Mouse (Mus musculus) liver, embryonic 13.5 days (tissue): ENCODE data around the gene Ephb6. TPM values are rescaled to one million over a fixed set of nuclear protein-coding genes. Genes with fewer than 3 reads are reported as not detected.

Experiments
- ATAC-seq: fragments of 200-750 bp; cut with Nextera tagmentation; 2 replicates; pipeline ENCODE4 v1.8.0; 2017; ENCODE audit warnings: low read depth, mild to moderate bottlenecking, moderate number of reproducible peaks, moderate library complexity
- DNase-seq: peaks from one replicate; pipeline ENCODE4 v3.0.0; 2022
- H3K27ac ChIP-seq: fragments of 300-500 bp; sonication (generic); 2 replicates; pipeline ENCODE4 v1.5.1; 2015; ENCODE audit warnings: moderate library complexity, mild to moderate bottlenecking, inconsistent platforms
- H3K27me3 ChIP-seq: fragments of 300-500 bp; sonication (generic); 2 replicates; pipeline ENCODE4 v1.6.1; 2015; ENCODE audit warnings: mild to moderate bottlenecking, inconsistent platforms
- H3K36me3 ChIP-seq: fragments of 300-500 bp; sonication (generic); 2 replicates; pipeline ENCODE4 v1.6.1; 2015; ENCODE audit warnings: mild to moderate bottlenecking, inconsistent platforms
- H3K4me1 ChIP-seq: fragments of 300-500 bp; sonication (generic); replicated peaks from 2 replicates; pipeline ENCODE4 v1.6.1; 2015; ENCODE audit warnings: inconsistent platforms
- H3K4me2 ChIP-seq: fragments of 300-500 bp; sonication (generic); 2 replicates; pipeline ENCODE4 v1.6.1; 2015; ENCODE audit warnings: inconsistent platforms, mild to moderate bottlenecking, moderate library complexity
- H3K4me3 ChIP-seq: fragments of 300-500 bp; sonication (generic); replicated peaks from 2 replicates; pipeline ENCODE4 v1.5.1; 2015; ENCODE audit warnings: mild to moderate bottlenecking, inconsistent platforms
- H3K9ac ChIP-seq: fragments of 300-500 bp; sonication (generic); 2 replicates; pipeline ENCODE4 v1.6.1; 2015; ENCODE audit warnings: mild to moderate bottlenecking, inconsistent platforms
- H3K9me3 ChIP-seq: fragments of 300-500 bp; sonication (generic); replicated peaks from 2 replicates; pipeline ENCODE4 v1.6.1; 2016; ENCODE audit warnings: inconsistent platforms
- WGBS: fragments of 180-500 bp; shearing (Covaris S2); methylation state at CpG from one replicate; pipeline ENCODE4 v1.1.7; 2015; ENCODE audit not compliant: insufficient replicate concordance; 5-methylcytosine and 5-hydroxymethylcytosine counted together
- polyA plus RNA-seq: library from polyadenylated mRNA; unstranded; fragments of >200 nt; fragmentation: Nextera tagmentation; extraction: Ambion mirVana; gene quantifications from 2 replicates; pipeline ENCODE4 v1.2.1, GENCODE M21; 2015

Ephb6 gene
- polyA plus RNA-seq, 1 experiment from 2014 or later: 1.1 TPM

DNA sequence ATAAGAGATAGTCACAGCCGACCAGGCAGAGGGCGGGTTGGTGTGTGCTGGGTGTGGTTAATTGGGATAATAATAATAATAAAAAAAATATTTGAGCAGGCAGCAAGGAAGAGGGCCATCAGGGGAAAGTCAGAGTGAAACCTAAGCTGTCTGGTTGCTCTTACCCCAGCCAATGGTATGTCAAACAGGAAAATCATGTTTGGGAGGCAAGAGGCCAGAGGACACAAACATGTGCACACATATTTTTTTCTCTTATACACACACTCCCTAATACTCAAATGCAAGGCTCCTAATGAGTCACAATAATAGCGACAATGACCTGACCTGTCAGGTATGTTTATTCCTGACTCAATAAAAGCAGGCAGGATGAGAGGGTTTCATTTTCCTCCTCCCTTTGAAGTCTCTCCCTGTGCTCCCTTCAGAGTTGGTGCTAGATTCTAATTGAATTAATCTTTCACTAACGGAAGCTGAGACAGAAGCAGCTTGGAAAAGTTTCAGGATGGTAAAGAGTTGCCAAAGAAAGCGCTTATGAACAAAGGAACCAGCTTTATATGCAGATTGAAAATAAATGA lies 28.7 kb upstream of the Ephb6 start:
- 58% methylated on average over 5 of the region's 5 CpGs for WGBS
- Histone ChIP-seq H3K9me3 (no peaks in the 10 kb centered on the region), H3K9ac (no peak overlapping the region), H3K4me2 (no peak overlapping the region), H3K4me1 (no peaks in the 10 kb centered on the region), H3K27me3 (no peaks in the 10 kb centered on the region), H3K4me3 (no peak overlapping the region), H3K36me3 (no peaks in the 10 kb centered on the region), H3K27ac (no peak overlapping the region)
- no peak for DNase-seq
- no peak for ATAC-seq

DNA sequence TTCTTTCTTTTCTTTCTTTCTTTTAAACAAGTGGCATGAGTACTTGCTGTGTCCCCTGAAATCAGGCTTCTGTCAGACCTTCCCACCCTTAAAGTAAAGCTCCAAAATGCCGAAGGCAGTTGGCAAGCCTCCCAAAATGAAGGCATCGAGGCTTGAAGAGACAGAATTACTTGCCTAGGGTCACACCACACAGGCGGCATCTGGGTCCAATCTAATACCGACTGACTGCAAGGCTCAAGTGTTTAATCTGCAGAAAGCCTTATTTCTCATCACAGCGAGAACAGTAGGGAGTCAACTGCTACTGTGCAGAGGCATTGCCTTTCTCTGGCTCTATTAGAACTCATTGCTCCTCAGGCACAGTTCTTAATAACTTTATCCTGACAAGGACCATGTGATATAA lies 28.0 kb upstream of the Ephb6 start:
- no peak overlapping the region for H3K9ac ChIP-seq
- no peak overlapping the region for H3K4me3 ChIP-seq
- H3K9me3 ChIP-seq: no peaks in the 10 kb centered on the region
- no peak for ATAC-seq
- WGBS: 58% methylated on average over 5 of the region's 5 CpGs
- H3K4me1 ChIP-seq: no peaks in the 10 kb centered on the region
- H3K27me3 ChIP-seq: no peaks in the 10 kb centered on the region
- H3K27ac ChIP-seq: no peak overlapping the region
- no peak overlapping the region for H3K4me2 ChIP-seq
- no peak for DNase-seq
- no peaks in the 10 kb centered on the region for H3K36me3 ChIP-seq

GRCm38 (mm10) chr6:41581295-41581694 lies 24.0 kb upstream of the Ephb6 start:
- Histone ChIP-seq H3K36me3 (no peaks in the 10 kb centered on the region), H3K9me3 (no peaks in the 10 kb centered on the region), H3K27me3 (no peaks in the 10 kb centered on the region), H3K4me3 (no peak overlapping the region), H3K4me2 (no peak overlapping the region), H3K9ac (no peak overlapping the region), H3K4me1 (no peaks in the 10 kb centered on the region), H3K27ac (no peak overlapping the region)
- DNase-seq: no peak
- 56% methylated on average over 7 of the region's 7 CpGs for WGBS
- no peak for ATAC-seq

DNA sequence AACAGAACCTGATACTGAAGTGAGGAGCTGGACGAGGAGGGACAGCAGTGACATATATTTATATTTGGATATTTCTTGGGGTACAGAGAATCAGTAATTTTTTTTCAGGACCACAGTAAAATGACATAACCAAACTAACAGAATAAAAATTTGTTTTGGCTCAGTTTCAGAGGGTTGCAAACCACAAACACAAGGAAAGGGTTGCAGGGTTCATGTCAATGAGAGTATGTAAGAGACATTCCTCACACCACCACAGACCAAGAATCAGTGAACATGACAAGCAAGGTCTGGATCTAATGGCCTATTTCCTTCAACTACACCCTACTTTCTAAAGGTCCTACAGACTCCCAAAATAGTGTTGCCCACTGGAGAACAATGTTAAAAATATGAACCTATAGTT lies 23.1 kb upstream of the Ephb6 start:
- Histone ChIP-seq H3K9ac (no peak overlapping the region), H3K4me2 (no peak overlapping the region), H3K9me3 (no peaks in the 10 kb centered on the region), H3K4me1 (no peaks in the 10 kb centered on the region), H3K4me3 (no peak overlapping the region), H3K27me3 (no peaks in the 10 kb centered on the region), H3K36me3 (no peaks in the 10 kb centered on the region), H3K27ac (no peak overlapping the region)
- DNase-seq: no peak
- 64% methylated on average over 1 of the region's 1 CpGs for WGBS
- ATAC-seq: no peak

DNA sequence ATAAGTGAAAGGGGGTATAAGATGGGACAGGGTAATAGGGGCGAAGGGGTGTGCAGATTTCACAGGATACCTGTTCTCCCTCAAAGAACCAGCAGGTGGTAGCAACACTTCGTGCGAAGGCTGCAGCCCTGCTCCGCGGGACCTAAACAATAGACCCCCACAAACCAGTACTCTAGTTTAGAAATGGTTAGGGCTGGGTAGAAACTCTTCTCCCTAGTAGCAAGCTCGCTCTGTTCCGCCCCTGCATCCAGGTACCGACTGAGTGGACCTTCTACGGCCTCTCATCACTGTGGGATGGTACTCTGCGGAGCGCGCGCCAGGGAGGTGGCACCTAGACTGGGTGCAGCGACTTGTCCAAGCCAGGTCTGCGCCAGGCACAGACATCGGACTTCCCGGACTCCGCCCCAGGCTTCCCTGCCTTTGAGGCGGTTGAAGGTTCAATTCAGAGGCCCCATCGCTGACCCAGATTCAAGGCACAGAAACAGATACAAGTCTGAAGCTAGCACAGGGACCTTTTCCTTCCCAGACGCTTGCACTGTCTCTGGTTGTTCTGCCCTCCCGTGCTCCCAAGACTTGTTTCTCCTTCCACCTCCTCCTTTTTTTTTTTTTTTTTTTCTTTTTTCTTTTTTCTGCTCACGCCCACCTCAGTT lies 756 bp upstream of the Ephb6 start:
- peaks cover 30% of the 10 kb centered on the region for H3K27me3 ChIP-seq
- no peak overlapping the region for H3K27ac ChIP-seq
- H3K4me2 ChIP-seq: peak overlapping the region; percentile 77
- DNase-seq (peak; percentile 37), ATAC-seq (peak; percentile 45; the same call in 1 of the 2 replicates)
- no peaks in the 10 kb centered on the region for H3K9me3 ChIP-seq
- peak overlapping the region; percentile 66 for H3K4me3 ChIP-seq
- WGBS: under 1% methylated on average over 23 of the region's 23 CpGs
- H3K4me1 ChIP-seq: peaks cover 10% of the 10 kb centered on the region
- peak overlapping the region; percentile 61 for H3K9ac ChIP-seq
- H3K36me3 ChIP-seq: no peaks in the 10 kb centered on the region

DNA sequence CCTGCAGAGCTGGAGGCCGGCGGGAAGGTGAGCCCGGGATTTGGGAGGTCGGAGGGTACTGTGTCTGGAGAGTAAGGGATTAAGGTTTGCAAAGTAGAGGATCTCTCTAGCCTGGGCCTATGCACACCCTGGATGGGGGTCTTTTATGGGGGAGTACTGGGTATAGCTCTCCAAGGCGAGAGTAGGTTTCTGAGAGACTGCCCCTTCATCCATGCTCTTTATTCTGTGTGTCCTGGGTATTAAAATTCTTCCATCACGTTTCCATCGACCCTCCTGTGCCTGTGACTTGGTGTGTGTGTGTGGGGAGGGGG lies 467 bp downstream of the Ephb6 start:
- H3K27ac ChIP-seq: no peak overlapping the region
- no peak for DNase-seq

DNA sequence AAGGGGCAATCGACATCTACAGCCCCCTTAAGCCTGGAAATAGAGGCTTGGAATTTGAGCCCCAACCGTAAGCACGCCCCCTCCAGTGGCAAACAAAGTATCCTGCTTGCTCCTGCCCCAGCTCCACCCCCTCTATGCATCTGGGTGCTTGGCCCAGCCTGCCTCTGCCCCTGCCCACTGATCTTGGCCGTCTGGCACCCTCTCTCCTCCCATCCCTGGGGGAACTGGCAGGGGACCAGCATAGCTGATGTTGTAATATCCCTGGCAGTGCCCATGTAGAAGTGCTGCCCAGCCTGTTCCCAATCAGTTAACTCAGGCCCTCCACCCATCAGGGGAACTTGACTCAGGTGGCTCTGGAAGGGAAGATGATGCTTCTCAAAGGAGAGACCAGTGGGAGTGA lies 932 bp downstream of the Ephb6 start:
- Histone ChIP-seq H3K4me2 (peak overlapping the region; percentile 77; the same call in 1 of the 2 replicates), H3K4me1 (peaks cover 10% of the 10 kb centered on the region), H3K27me3 (peaks cover 30% of the 10 kb centered on the region), H3K4me3 (no peak overlapping the region), H3K27ac (no peak overlapping the region), H3K9ac (no peak overlapping the region), H3K36me3 (no peaks in the 10 kb centered on the region), H3K9me3 (no peaks in the 10 kb centered on the region)
- WGBS: 21% methylated on average over 4 of the region's 4 CpGs
- DNase-seq (no peak), ATAC-seq (no peak)

More for the DNA sequence above, 467 bp downstream of the Ephb6 start:
- H3K9me3 ChIP-seq: no peaks in the 10 kb centered on the region
- 6% methylated on average over 7 of the region's 7 CpGs for WGBS
- H3K4me1 ChIP-seq: peaks cover 10% of the 10 kb centered on the region
- H3K27me3 ChIP-seq: peaks cover 30% of the 10 kb centered on the region
- peak overlapping the region; percentile 77 for H3K4me2 ChIP-seq
- no peak for ATAC-seq
- H3K36me3 ChIP-seq: no peaks in the 10 kb centered on the region
- peak overlapping the region; percentile 66 for H3K4me3 ChIP-seq
- H3K9ac ChIP-seq: peak overlapping the region; percentile 61

GRCm38 (mm10) chr6:41607637-41608036 lies 2.4 kb downstream of the Ephb6 start:
- Histone ChIP-seq H3K27ac (no peak overlapping the region), H3K4me1 (peaks cover 10% of the 10 kb centered on the region), H3K4me2 (no peak overlapping the region), H3K27me3 (peaks cover 30% of the 10 kb centered on the region), H3K9ac (no peak overlapping the region), H3K4me3 (no peak overlapping the region), H3K9me3 (no peaks in the 10 kb centered on the region), H3K36me3 (no peaks in the 10 kb centered on the region)
- WGBS: 60% methylated on average over 5 of the region's 5 CpGs
- no peak for ATAC-seq
- no peak for DNase-seq

DNA sequence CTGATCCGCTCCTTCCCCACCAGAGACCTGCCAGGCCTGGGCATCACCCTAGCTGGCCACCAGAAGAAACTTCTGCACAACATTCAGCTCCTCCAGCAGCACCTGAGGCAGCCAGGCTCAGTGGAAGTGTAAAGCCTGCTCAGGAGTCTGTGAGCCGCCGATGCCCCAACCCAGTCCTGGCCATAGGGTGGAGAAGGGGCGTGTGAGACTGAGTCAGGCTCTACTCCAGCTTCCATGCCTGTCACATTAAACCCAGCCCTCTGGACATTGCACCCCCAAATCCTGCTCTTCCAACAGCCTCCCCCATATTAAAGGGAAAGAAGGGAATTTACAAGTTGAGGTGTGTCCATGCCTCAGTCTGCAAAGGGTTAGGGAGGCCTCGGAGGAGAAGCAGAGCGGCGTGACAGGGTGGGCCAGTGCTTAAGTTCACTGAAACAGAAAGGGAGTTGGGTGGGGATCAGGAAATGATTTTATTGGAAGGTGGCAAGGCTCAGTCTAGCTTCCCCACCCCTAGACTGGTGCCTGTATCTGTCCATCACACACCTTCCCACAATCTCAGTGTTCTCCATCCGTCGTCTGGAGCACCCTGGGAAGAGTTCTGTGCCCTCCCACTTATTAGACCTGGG lies 15.0 kb downstream of the Ephb6 start:
- ATAC-seq (no peak), DNase-seq (no peak)
- Histone ChIP-seq H3K36me3 (no peaks in the 10 kb centered on the region), H3K27ac (no peak overlapping the region), H3K4me1 (no peaks in the 10 kb centered on the region), H3K4me3 (no peak overlapping the region), H3K9me3 (no peaks in the 10 kb centered on the region), H3K9ac (no peak overlapping the region), H3K27me3 (no peaks in the 10 kb centered on the region), H3K4me2 (no peak overlapping the region)
- 80% methylated on average over 9 of the region's 9 CpGs for WGBS

GRCm38 (mm10) chr6:41621241-41621990 lies 16.1 kb downstream of the Ephb6 start:
- Histone ChIP-seq H3K4me1 (no peaks in the 10 kb centered on the region), H3K9me3 (no peaks in the 10 kb centered on the region), H3K9ac (no peak overlapping the region), H3K36me3 (no peaks in the 10 kb centered on the region), H3K27ac (no peak overlapping the region), H3K27me3 (no peaks in the 10 kb centered on the region), H3K4me2 (no peak overlapping the region), H3K4me3 (no peak overlapping the region)
- DNase-seq (no peak), ATAC-seq (no peak)
- 76% methylated on average over 12 of the region's 12 CpGs for WGBS

DNA sequence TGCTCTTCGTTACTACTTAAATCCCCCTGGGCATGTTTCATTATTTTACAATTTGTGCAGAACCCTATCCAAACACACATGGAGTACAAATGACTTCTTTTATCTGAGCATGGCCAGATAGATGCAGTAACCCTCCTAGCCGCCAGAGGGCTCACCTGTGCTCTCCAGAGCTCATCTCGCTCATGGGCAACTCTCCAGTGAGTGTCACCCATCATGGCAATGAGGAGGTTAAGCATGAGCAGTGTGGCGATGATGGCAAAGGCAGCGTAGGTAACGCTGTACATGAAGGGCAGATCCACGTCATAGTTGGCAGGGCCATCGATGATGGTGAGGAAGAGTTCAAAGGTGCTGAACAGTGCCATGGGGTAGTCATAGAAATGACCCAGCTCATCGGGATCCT lies 17.4 kb downstream of the Ephb6 start:
- Histone ChIP-seq H3K27ac (no peak overlapping the region), H3K4me1 (no peaks in the 10 kb centered on the region), H3K9ac (no peak overlapping the region), H3K4me2 (no peak overlapping the region), H3K36me3 (no peaks in the 10 kb centered on the region), H3K4me3 (no peak overlapping the region), H3K9me3 (no peaks in the 10 kb centered on the region), H3K27me3 (no peaks in the 10 kb centered on the region)
- WGBS: 52% methylated on average over 9 of the region's 9 CpGs
- DNase-seq (peak; percentile 18), ATAC-seq (no peak)
